Mouse (Mus musculus) lung, postnatal 25 days (tissue): ENCODE data around the gene Gse1.

ENCODE experiments used
- DNase-seq: peaks from one replicate; pipeline ENCODE4 v3.0.0; 2022; ENCODE audit warnings: low spot score

Gene Gse1

DNA sequence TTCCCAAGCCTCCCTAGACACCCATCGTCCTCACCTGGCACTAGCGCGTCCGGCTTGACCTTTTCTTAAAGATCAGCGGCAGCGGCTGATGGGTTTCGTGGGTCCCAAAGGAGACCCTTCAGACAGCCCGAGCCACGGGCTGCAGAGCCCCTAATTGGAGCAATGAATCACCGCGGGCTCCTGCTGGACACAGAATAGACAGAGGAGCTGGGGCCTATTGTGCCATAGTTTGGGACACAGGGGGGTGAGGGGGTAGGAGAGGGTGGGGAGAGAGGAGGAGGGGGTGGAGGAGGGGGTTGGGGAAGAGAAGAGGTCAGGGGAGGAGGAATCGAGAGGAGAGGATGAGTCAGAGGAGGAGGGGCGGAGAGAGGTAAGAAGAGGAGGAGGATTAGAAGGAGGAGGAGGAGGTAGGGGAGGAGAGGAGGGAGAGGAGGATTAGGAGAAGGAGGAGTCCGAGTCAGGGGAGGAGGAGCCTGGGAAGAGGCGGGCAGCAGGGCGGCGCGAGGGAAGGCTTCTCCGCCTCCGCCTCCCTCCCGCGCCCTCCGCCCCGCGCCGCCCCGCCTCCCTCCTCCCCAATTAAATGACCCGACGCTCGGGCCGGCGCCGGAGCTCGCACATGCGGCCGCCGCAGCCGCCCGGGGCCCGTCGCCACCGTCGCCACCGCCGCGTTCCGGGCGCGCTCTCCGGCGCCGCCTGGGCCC is at the start of gene Gse1:
Gene Gse1, plus strand, starts transcription at position 566 of the 701 bp plus-strand sequence.
- peak; percentile 88 for DNase-seq

DNA sequence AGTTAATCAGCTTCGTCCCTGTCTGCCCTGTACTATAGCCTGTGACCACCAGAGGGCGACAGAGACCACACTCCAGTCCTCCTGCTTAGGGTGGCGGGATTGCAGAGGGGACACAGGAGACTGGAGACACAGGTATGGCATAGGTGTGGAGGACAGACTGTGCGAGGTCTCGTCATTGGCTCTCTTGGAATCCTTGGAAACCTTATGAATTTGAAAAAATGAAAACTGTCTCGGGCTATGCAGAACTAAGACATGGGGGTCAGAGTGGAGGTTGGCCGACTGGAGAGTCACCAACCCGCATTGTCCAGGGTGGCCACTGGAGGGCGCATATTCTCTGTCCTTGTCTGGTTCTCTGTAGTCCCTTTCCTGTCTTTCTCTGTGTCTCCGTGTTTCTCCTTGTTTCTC is 49.2 kb upstream of the Gse1 start:
- DNase-seq, result peak; percentile 89

DNA sequence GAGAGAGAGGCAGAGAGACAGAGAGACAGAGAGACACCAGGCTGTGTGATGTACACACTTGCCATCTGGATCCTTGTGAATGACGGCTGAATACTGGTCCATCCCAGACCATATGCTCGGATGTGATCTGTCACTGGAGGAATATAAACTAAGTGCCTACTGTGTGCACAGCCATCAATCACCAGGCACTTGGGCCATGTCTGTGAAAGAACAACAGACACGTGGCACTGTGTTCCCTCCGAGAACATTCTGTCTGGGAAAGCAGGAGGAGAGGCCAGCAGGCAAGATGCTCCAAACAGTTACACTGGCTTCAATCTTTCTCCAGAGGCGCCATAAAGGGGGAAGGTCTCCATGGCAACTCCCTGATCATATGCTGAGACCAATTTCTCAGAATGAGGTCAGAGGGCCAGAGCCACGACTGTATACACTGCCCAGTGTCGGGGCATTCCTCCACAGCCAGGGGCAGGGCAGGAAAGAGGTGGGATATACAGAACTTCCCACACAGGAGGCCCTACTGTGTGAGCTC is 47.7 kb upstream of the Gse1 start:
- DNase-seq, result no peak

DNA sequence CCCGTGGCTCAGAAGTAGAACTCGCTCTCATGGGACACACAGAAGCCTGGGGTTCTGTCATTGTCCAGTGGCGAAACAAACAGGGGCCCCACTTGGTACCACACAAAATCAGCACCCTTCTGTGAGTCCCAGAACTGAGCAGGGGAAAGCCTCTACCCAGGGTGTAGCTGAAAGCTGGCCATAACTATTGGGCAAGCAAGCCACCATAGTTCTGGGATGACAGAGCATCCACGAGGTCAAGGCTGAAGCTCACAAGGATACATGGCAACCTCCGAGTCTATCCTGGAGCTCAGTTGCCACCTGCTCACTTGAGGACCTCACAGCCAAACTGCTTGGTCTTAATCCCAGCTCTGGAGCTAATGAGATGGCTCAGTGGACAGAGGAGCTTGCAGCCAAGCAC is 47.0 kb upstream of the Gse1 start:
- no peak for DNase-seq

DNA sequence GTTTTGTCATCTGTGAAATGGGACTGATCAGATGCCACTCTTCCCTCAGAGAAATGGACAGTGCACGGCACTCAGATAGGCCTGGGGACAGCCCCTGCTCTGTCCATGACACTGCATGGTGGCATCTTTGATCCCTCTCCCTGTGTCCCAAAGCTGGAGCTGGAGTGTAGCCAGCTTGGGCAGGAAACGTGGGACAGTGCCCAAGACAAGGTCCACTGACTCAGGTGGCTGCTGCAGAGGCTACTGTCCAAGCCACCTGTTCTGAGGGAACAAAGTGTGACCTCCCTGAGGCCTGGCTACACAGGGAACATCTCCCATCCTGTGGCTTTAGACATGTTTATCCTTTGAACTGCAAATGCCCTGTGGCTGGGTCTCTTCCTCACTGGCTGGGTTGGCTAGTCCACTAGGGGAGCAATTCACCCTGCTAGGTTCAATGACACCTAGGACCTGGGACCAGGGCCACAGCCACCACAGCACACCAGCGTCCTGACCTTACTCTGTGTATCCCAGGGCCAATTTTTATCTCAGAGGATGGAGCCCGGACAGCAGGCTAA is 46.3 kb upstream of the Gse1 start:
- DNase-seq, result no peak

DNA sequence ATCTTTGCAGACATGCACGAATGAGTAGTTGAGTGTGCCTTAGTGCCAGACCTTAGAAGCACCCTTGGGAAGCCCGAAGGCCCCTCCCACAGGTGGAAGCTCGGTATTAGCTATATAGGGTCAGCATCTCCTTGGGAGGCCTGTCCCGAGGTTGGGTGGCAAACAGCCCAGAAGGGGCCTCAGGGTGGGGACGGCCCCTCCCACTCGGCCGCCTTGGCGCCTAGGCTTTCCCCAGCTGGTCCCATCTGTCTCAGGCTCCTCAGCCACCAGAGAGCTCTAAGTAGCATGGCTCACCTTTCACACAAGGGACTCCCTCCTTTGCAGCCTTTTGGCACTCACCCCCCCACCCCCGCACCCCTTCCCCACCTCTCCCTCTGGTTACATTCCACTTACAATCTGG is 43.9 kb upstream of the Gse1 start:
- DNase-seq, result no peak

DNA sequence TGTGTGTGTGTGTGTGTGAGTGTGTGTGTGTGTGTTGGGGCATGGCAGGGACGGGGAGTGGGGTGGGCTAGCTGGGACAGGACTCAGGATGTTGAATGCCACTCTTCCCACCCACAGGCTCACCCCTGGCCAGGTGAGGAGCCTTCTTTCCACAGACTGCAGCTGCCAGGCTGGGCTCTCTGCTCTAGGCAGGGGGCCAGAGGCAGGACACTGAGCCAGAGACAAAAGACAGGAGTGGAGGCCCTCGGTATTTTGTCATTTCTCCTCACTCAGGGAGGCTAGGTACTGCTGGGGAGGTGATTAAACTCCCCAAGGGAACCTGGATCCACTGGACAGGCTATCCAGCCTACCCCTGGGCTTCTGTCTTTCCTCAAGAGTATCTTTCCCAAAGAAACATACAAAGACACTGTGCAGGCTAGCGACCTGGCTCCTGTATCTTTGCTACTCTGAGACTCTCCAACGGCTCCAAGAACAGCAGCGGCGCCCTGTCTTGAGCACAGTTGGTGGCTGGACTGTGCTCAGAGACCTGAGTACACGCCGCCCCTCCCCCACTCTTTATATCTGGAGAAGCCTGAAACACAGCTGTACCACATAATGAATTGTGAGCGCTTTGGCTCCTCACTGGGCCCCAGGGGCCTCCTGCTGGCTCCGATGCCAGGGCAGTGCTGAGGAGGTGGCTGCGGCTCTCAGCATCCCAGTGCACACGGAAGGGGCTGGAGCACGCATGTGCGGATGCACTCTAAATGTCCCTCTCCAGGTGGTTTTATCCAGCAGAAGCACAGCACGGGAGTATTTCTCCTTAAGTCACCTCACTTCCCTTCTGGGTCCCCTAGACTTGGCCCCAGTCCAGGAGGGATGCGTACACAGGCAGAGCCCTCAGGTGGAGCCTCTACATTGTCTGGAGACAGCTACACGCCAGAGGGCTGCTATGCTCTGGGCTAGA is 43.1 kb upstream of the Gse1 start:
- no peak for DNase-seq

DNA sequence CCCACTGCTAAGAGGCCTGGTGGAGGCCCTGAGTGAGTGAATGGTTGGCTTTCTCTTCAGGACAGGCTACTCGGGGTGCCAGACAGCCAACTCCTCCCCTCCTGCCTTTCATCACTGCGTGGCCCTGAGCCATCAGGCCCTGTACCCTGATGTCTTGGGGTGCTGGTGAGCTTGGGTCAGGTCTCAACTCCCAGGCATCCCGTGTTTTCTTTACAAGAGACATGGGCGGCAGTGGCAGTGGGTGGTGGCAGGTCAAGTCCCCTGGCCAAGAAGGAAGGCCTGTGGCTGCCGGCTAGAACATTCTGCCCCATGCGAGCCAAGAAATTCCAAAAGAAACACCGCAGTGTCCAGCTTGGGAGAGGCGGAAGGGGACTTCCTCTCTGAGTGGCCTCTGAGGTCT is 41.8 kb upstream of the Gse1 start:
- peak; percentile 72 for DNase-seq

DNA sequence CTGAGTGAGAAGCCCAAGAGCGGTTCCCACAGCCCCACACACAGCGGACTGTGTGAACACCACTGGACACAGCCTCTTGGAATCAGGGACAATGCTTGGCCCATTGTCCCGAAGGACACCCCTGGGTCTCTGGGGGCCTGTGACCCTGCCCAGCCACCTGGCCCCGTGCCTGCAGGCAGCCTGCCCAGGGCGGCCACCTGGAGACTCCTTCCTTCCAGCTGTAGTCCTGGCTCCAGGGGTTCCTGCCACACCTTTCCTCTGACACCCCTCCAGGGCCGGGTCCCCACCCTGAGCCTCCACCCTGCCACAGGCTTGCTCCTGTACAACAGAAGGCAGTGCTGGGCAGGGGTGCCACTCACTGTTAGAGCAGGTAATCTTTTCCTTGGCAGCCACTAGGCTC is 39.7 kb upstream of the Gse1 start:
- no peak for DNase-seq

DNA sequence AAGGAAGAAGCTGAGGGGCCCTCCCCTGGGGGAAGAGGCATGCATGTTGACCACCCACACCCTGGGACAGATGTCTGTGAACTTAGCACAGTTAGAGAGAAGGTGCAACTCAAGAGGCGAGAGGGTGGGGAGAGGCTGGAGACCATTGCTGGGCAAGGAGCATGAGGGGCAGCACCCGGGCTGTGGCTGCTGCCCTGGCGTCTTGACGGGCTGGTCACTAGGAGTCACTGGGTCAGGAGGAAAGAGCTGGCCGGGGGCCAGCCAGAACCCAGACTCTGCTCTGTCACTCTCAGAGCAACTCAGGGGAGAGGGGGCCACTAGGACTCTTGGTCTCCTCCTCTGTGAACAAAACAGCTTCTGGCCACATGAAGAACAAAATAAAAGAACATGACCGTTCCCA is 38.8 kb upstream of the Gse1 start:
- no peak for DNase-seq

DNA sequence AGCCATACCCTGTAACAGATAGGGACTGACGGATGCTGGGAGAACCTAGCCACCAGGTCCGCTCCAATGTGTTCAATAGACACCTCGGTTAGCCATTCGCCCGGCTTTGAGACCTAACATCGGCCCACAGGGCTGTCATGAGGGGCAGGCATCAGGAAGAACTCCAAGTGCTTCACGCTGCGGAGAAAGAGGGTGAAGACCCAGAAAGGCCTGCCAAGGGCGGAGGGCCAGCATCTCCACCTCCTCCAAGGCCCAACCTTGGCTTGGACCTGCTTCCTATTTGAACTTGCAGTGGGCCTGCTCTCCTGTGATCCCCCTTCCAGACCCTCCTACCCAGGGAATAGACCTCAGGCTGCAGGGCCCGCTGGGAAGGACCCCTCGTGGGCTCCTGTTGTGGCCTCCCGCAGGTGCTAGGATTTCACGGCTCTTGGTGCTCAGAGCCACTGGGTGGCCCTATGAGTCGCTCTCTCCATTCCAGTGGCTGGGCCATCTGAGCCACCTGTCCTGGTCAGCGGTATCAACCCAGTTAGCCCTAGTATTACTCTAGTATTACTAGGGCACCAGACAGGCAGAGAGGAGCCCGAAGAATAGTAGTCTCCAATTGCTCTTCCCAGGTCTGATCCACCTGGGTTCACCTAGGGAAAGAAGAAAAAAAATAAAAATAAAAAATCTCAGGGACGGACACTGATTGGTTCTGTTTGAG is 38.0 kb upstream of the Gse1 start:
- no peak for DNase-seq

DNA sequence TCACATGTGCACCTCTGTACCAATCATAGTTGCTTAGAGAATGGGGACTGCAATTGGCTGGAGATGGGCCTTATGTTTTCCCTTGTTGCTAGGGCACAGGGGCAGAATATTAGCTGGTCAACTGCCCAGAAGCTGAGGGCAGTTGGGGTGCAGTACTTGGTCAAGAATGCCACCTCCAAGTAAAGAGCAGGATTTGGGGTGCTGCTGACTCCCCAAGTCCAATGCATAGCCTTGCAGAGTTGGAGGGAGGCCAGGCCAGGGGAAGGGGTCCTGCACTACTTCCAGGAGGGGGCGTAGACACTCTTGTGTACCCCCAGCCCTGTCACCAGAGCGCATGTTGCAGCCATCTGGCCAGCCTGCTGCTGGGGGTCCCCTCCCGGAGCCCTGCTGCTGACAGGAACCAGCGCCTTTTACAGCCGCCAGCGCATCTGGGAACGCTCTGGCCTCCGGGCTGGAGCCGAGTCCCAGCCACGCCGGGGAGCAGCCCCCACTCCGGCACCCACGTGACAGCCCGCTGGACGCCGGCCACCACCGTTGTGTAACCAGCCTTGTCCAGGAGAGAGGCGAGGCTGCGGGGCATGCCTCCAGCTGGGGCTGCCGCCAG is 37.3 kb upstream of the Gse1 start:
- DNase-seq, result peak; percentile 94

DNA sequence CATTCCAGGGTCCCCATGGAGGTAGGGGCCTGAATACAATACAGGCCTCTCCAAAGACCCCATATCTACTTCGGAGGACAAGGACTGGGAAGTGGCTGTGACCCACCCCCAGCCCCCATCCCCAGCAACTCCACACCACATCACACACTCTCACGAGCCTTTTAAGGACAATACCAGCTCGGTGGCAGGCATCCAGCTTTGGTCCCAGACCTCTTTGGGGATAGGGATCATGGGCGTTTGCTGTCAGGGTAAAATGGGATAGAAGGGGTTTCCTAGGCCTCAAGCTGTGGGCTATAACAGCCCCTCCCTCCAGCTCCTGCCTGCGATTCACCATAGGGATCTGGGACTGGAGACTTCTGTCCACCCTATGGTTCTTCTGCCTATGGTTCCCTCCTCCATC is 36.6 kb upstream of the Gse1 start:
- no peak for DNase-seq

DNA sequence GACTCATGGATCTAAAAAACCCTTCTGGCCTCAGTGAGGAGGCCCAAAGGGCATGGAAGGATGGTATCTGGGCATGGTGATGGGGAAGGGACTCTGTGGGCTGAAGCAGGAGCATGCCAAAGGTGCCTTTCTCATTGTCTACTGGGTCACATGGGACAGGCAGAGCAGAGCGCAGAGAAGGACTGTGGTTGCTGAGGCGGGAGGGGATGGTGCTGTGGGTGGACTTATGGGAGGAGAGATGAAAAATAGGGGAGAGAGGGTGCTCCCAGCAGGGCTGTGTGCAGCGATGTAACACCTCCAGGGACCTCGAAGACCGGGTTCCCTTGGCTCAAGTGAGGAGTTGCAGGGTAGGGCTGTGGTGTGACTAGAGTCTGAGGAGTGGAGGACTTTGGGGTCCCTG is 36.1 kb upstream of the Gse1 start:
- no peak for DNase-seq

DNA sequence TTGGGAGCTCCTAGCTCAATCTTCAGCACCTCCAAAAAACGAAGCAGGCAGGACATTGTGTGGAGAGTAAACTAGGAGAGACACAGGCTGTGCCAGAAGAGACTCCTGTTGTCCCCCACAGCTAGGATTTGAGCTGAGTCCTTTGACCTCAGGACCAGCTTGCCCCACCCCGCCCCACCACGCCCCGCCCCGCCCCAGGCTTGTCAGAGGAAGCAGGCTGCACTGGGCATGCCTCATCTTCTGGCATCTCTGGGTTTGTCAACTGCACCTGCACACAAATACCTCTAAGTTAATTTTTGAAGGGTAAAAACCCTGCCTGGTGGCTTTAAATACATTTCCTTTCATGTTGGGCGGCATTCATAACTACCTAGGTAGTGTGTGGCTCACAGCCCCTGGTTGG is 26.9 kb upstream of the Gse1 start:
- no peak for DNase-seq

DNA sequence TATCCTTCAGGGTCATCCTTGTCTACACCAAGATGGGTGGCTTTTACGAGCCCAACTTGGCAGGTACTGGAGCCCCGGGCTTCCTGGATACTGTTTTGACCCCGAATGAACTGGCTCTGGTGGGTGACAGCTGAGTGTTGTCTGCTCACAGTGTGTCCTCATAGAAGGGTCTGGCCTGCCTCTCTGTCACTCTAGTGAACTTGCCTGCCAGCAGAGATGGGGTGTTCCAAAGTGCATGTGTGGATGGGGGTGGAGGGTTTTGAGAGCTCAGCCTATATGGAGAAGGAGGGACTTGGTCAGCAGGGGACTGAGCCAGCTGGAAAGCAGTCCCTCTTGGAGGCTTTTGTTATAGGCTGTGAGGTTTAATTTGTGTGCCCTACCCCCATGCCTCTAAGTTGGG is 25.7 kb upstream of the Gse1 start:
- peak; percentile 42 for DNase-seq

DNA sequence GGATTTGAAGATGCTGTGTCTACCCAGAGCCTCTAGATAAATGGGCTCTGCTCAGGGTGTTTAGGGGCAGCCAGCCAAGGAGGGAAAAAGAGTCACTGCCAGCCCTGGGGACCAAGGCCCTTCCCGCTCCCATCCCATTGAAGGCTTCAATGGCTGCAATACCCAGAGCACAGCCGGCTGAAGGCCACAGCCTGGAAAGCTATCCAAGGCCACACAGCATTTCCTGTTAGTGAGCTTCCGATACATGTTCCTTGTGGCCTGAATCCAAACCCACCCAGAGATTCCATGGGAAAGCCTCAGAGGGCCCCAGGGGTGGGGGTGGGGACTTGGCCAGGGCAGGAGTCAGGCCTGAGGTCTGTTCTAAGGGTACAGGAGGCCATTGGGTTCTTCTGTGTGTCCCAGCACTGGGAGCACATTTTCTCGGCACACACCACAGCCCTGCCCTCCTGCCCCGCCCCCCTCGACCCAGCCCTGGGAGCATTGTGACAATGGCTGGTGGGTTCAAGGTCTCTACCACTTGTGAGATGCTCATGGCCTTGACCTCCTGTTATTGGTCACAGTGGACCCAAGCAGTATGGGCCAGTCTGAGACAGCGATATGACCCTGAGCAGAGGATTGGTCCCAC is 23.4 kb upstream of the Gse1 start:
- DNase-seq, result peak; percentile 73

DNA sequence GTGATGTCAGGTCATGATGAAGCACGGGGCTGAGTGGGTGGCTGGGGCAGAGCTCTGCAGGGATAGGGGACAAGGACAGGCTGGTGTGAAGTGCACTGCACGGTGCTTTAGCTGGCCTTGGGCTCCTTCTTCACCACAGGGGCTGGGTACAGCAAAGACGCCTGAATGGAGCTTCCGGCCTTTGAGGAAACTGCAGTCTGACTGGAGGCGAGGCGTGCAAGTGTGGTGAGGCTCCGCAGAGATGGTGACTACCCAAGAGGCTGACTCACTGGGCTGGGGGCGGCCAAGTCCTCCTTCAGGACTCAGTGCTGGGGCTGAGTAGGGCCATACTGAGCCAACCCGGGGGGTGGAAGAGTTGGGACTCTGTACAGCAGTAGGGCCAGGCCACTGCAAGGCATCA is 22.3 kb upstream of the Gse1 start:
- no peak for DNase-seq

DNA sequence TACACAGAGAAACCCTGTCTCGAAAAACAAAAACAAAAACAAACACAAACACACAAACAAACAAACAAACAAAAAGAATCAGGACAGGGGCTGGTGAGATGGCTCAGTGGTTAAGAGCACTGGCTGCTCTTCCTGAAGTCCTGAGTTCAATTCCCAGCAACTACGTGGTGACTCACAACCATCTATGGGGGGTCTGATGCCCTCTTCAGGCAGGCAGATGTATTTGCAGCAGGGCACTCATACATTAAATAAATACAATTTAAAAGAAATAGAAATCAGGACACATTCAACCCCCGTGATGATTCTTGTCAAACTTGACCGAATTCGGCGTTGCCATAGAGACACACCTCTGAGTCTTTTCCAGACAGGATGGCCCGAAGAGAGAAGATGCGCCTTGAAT is 20.9 kb upstream of the Gse1 start:
- DNase-seq, result no peak

DNA sequence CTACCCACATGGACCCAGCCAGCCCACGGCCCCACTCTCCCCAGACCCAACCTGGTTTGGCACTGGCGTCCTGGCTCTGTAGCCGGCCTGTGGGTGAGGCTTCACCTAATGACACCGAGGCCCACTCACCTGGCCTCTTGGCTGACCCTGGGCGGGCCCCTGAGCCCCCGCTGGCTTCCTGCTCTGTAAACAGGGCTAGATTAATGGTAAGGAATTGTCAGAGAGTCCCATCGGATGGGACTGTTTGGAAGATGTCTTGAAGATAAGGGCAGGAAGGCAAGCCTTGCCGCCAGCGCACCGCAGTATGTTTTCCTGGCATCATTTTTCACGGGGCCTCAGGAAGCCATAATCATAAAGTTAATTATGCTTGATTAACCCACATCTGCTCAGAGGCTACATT is 20.1 kb upstream of the Gse1 start:
- DNase-seq, result no peak

DNA sequence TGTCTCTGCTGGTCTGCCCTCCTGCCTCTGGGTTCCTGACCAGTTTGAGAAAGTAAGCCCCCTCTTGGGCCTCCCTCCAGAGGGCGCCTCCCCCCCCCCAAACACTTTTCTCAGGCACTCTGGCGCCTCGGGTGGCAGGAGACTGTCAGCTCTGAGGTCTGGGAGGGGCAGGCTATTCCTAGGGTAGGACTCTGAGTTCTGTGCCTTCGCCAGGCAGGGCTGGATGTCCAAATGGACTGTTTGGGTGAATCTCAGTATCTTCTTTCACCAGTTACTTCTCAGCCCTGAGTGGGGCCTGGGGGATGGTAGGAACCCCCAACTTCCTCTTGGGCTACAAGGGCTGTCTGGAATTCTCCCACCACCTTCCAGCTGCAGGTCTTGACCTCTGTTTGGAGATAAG is 16.9 kb upstream of the Gse1 start:
- DNase-seq, result no peak
